Mouse (Mus musculus) skeletal muscle tissue, postnatal 0 days (tissue): Measurements from ENCODE around the gene Psd4. TPM values are rescaled to one million over a fixed set of nuclear protein-coding genes. Genes with fewer than 3 reads are reported as not detected.

Source experiments
- polyA plus RNA-seq: library from polyadenylated mRNA; unstranded; fragments of >200 nt; fragmentation: Nextera tagmentation; extraction: Ambion mirVana; gene quantifications from 2 replicates; pipeline ENCODE4 v1.2.1, GENCODE M21; 2015

Gene Psd4
- polyA plus RNA-seq, result 0.44 and 0.72 TPM in 2 replicates

GRCm38 (mm10) chr2:24367030-24367894 lies at the start of gene Psd4:
Psd4 (plus strand) TSS chr2:24367580.

GRCm38 (mm10) chr2:24336545-24336944 lies 30.8 kb upstream of the Psd4 start, which contains the start of gene Il1rn:
Il1rn (plus strand) TSS chr2:24336853.

Other genes with a start within 250 kb of the Psd4 start
- gene Il1f8, start 214.4 kb upstream of the Psd4 start, polyA plus RNA-seq, result 1.0 TPM in 1 of 2 replicates, not detected in the other
- 0.68 TPM in 1 of 2 replicates, not detected in the other for gene Il1f9, start 181.1 kb upstream of the Psd4 start, polyA plus RNA-seq
- gene Il1f6, start 152.2 kb upstream of the Psd4 start, polyA plus RNA-seq, result 0.48 TPM in 1 of 2 replicates, not detected in the other
- gene Il1f5, start 90.6 kb upstream of the Psd4 start, polyA plus RNA-seq, result 5.2 TPM in 1 of 2 replicates, not detected in the other
- not detected in 2 replicates for gene Il1f10, start 76.4 kb upstream of the Psd4 start, polyA plus RNA-seq
- gene Il1rn, start 30.7 kb upstream of the Psd4 start, polyA plus RNA-seq, result 0.22 and 1.1 TPM in 2 replicates
- not detected in 2 replicates for gene Pax8, start 108.0 kb downstream of the Psd4 start, polyA plus RNA-seq